Mouse (Mus musculus) testis, postnatal 14 days (tissue): ENCODE data around the gene Cavin2.

Experiments
- DNase-seq: peaks from one replicate; pipeline ENCODE4 v3.0.0; 2021; ENCODE audit warnings: low spot score

Gene Cavin2

GRCm38 (mm10) chr1:51315476-51315875, 26.6 kb downstream of the Cavin2 start:
- no peak for DNase-seq

GRCm38 (mm10) chr1:51323506-51323905, 34.6 kb downstream of the Cavin2 start:
- DNase-seq = no peak

- no peak for DNase-seq
Measured at GRCm38 (mm10) chr1:51328541-51328940, 39.6 kb downstream of the Cavin2 start.

GRCm38 (mm10) chr1:51332986-51333385, 44.1 kb downstream of the Cavin2 start:
- no peak for DNase-seq

- peak; percentile 59 for DNase-seq
Measured at GRCm38 (mm10) chr1:51333557-51334285, 44.8 kb downstream of the Cavin2 start.

GRCm38 (mm10) chr1:51334289-51334688, 45.4 kb downstream of the Cavin2 start:
- no peak for DNase-seq

GRCm38 (mm10) chr1:51335081-51335480, 46.2 kb downstream of the Cavin2 start:
- DNase-seq = no peak

GRCm38 (mm10) chr1:51344160-51344559, 55.2 kb downstream of the Cavin2 start:
- no peak for DNase-seq

- DNase-seq = peak; percentile 10
Measured at GRCm38 (mm10) chr1:51347596-51347995, 58.7 kb downstream of the Cavin2 start.

- no peak for DNase-seq
Measured at GRCm38 (mm10) chr1:51348631-51349030, 59.7 kb downstream of the Cavin2 start.

GRCm38 (mm10) chr1:51349291-51349967, 60.5 kb downstream of the Cavin2 start:
- DNase-seq = no peak
